Mouse (Mus musculus) bone marrow, adult 2 months (tissue): Measurements from ENCODE around the gene Tmub2.

Experiments
- CTCF ChIP-seq: fragments of 200-500 bp; IDR thresholded peaks from 2 replicates; pipeline ENCODE4 v1.5.1; 2011; ENCODE audit warnings: low read length, control low read depth; ENCODE audit not compliant: control insufficient read depth, insufficient read depth
- POLR2A ChIP-seq: fragments of 200-500 bp; IDR thresholded peaks from 2 replicates; pipeline ENCODE4 v1.6.1; 2011; ENCODE audit warnings: low read depth, mild to moderate bottlenecking, control low read depth, low read length, borderline replicate concordance; ENCODE audit not compliant: control insufficient read depth

DNA sequence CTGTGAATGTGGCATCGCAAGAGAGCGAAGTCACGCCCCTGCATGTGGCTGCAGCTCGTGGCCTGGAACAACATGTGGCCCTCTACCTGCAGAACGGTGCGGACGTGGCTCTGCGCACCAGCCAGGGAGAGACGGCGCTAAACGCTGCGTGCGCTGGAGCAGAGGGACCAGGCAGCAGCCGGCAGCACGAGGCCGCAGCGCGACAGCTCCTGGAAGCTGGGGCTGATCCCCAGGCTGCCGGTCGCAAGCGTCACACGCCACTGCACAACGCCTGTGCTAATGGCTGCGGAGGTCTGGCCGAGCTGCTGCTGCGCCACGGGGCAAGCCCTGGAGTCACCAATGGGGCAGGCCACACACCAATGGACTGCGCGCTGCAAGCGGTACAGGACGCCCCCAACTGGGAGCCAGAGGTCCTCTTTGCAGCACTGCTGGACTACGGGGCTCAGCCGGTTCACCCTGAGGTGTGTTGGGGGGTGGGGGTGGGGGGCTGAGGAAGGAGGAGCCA lies 8.3 kb upstream of the Tmub2 start:
- no peak for TF ChIP-seq POLR2A
- TF ChIP-seq CTCF = no peak
